Mouse (Mus musculus) erythroblast, embryonic 14.5 days (primary cell): Measurements from ENCODE around the gene Nr2f6. TPM values are rescaled to one million over a fixed set of nuclear protein-coding genes. Genes with fewer than 3 reads are reported as not detected.
"Not testable (repeated sequence)": the region's sequence is repeated elsewhere in the genome, so short reads cannot be mapped to it uniquely, and the experiment has no call there.

Source experiments
- H3K27me3 ChIP-seq: 2 replicates; pipeline ENCODE4 v1.6.1; 2012; ENCODE audit warnings: inconsistent platforms; ENCODE audit not compliant: control insufficient read depth
- H3K36me3 ChIP-seq: 2 replicates; pipeline ENCODE4 v1.6.1; 2012; ENCODE audit warnings: mild to moderate bottlenecking, inconsistent platforms; ENCODE audit not compliant: control insufficient read depth
- H3K4me1 ChIP-seq: 2 replicates; pipeline ENCODE4 v1.6.1; 2012; ENCODE audit warnings: inconsistent platforms; ENCODE audit not compliant: control insufficient read depth
- H3K4me3 ChIP-seq: replicated peaks from 2 replicates; pipeline ENCODE3; 2012; ENCODE audit warnings: moderate library complexity, mild to moderate bottlenecking, inconsistent platforms
- H3K9me3 ChIP-seq: 2 replicates; pipeline ENCODE4 v1.6.1; 2012; ENCODE audit warnings: low read length, inconsistent platforms, mixed read lengths; ENCODE audit not compliant: control insufficient read depth
- GATA1 ChIP-seq: IDR thresholded peaks from 2 replicates; pipeline ENCODE4 v1.6.1; 2012; ENCODE audit warnings: low read length, inconsistent platforms, mixed read lengths
- TAL1 ChIP-seq: IDR thresholded peaks from 3 replicates; pipeline ENCODE4 v1.6.1; 2012; ENCODE audit warnings: low read length, inconsistent platforms, mixed read lengths
- polyA plus RNA-seq: library from polyadenylated mRNA; stranded (reverse); fragments of >175 nt; gene quantifications from 2 replicates; pipeline ENCODE4 v1.2.3, GENCODE M21; 2012

Gene Nr2f6
- polyA plus RNA-seq, 1 experiment, result 0.41 TPM

DNA sequence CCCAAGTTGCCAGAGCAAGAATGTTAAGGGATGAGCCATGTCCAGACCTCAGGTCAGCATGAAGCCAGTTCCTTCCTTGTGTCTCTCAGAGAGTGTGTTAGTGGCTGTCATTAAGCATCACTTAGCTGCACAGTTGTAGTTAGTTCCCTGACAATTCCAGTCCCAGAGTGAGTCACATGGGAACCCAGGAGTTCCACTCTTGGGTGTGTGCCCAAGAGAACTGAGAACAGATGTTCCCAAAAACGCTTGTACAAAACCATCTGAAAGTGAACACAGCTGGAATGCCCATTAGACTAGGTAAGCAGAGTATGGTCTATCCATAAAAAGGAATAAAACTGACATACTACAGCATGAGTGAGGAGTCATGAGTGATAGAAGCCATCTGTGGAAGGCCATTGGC, 35.2 kb downstream of the Nr2f6 start:
- Histone ChIP-seq H3K4me1 (no peaks in the 10 kb centered on the region), H3K9me3 (no peaks in the 10 kb centered on the region), H3K36me3 (peaks cover 93% of the 10 kb centered on the region), H3K27me3 (no peaks in the 10 kb centered on the region), H3K4me3 (no peak overlapping the region)
- TF ChIP-seq GATA1, result no peak
- no peak for TF ChIP-seq TAL1

GRCm38 (mm10) chr8:71340625-71341024, 41.1 kb downstream of the Nr2f6 start:
- H3K4me3 ChIP-seq, result no peak overlapping the region
- TF ChIP-seq TAL1, result no peak
- TF ChIP-seq GATA1, result no peak
- H3K27me3 ChIP-seq, result no peaks in the 10 kb centered on the region
- H3K4me1 ChIP-seq, result no peaks in the 10 kb centered on the region
- no peaks in the 10 kb centered on the region for H3K9me3 ChIP-seq
- H3K36me3 ChIP-seq, result peaks cover 78% of the 10 kb centered on the region

DNA sequence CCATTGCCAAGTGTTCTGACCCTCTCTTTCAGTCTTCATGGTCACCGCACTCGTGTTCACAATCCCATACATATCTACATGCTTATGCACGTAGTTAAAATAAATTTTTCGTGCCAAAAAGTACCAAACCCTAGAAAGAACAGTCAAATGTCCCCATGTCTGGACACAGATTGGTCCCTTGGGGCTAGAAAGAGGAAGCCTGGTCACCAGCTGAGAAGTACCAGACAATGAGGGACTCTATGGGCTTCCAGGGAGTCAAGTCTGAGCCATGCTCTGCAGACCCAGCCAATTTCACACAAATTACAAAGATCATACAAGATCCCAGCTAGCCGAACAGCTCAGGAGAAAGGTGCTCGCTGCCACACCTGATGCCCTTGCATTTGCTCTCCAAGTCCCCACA, 43.9 kb downstream of the Nr2f6 start:
- H3K9me3 ChIP-seq, H3K27me3 ChIP-seq, H3K4me3 ChIP-seq, H3K4me1 ChIP-seq: not testable (repeated sequence)
- H3K36me3 ChIP-seq, result peaks cover 69% of the 10 kb centered on the region

- no peak overlapping the region for H3K4me3 ChIP-seq
- H3K4me1 ChIP-seq, result no peaks in the 10 kb centered on the region; the same call in 1 of the 2 replicates
- TF ChIP-seq GATA1 (no peak), TAL1 (no peak)
- H3K36me3 ChIP-seq, result peaks cover 84% of the 10 kb centered on the region
- no peaks in the 10 kb centered on the region for H3K9me3 ChIP-seq
- no peaks in the 10 kb centered on the region for H3K27me3 ChIP-seq
These were observed 56.9 kb downstream of the Nr2f6 start for GRCm38 (mm10) chr8:71324848-71325247.

Other genes starting within 250 kb of the Nr2f6 start
- gene Myo9b, start 109.2 kb downstream of the Nr2f6 start, polyA plus RNA-seq, result 3.9 and 4.3 TPM in 2 replicates
- gene Haus8, start 109.0 kb downstream of the Nr2f6 start, polyA plus RNA-seq, result 3.5 and 4.5 TPM in 2 replicates
- gene Use1, start 15.1 kb downstream of the Nr2f6 start, polyA plus RNA-seq, result 16.3 and 17.0 TPM in 2 replicates
- 6.6 and 7.5 TPM in 2 replicates for gene Ocel1, start 10.7 kb downstream of the Nr2f6 start, polyA plus RNA-seq
- gene Ushbp1, start 13.8 kb upstream of the Nr2f6 start, polyA plus RNA-seq, result 0.03 and 0.10 TPM in 2 replicates
- gene Babam1, start 14.9 kb upstream of the Nr2f6 start, polyA plus RNA-seq, result 15.4 and 18.1 TPM in 2 replicates
- gene Ankle1, start 24.1 kb upstream of the Nr2f6 start, polyA plus RNA-seq, result 17.4 and 17.5 TPM in 2 replicates
- gene Abhd8, start 81.7 kb upstream of the Nr2f6 start, polyA plus RNA-seq, result 3.9 and 4.7 TPM in 2 replicates
- 18.9 and 20.4 TPM in 2 replicates for gene Mrpl34, start 83.0 kb upstream of the Nr2f6 start, polyA plus RNA-seq
- gene Dda1, start 87.2 kb upstream of the Nr2f6 start, polyA plus RNA-seq, result 41.0 and 42.3 TPM in 2 replicates
- 0.09 and 0.20 TPM in 2 replicates for gene Ano8, start 104.0 kb upstream of the Nr2f6 start, polyA plus RNA-seq
- gene Gtpbp3, start 106.1 kb upstream of the Nr2f6 start, polyA plus RNA-seq, result 1.2 and 1.4 TPM in 2 replicates
- gene Plvap, start 129.8 kb upstream of the Nr2f6 start, polyA plus RNA-seq, result 0.18 and 0.30 TPM in 2 replicates
- gene Ccdc194, start 143.8 kb upstream of the Nr2f6 start, polyA plus RNA-seq, result 0.02 TPM in 1 of 2 replicates, not detected in the other
- 0.21 and 0.72 TPM in 2 replicates for gene Bst2, start 155.5 kb upstream of the Nr2f6 start, polyA plus RNA-seq
- gene Mvb12a, start 161.0 kb upstream of the Nr2f6 start, polyA plus RNA-seq, result 2.9 and 3.6 TPM in 2 replicates
- gene Tmem221, start 176.9 kb upstream of the Nr2f6 start, polyA plus RNA-seq, result not detected in 2 replicates
- not detected in 2 replicates for gene Nxnl1, start 184.6 kb upstream of the Nr2f6 start, polyA plus RNA-seq
- 0.02 and 0.03 TPM in 2 replicates for gene Slc27a1, start 186.9 kb upstream of the Nr2f6 start, polyA plus RNA-seq
- gene Pgls, start 210.2 kb upstream of the Nr2f6 start, polyA plus RNA-seq, result 12.5 and 16.2 TPM in 2 replicates
- 0.10 and 0.13 TPM in 2 replicates for gene Fam129c, start 215.7 kb upstream of the Nr2f6 start, polyA plus RNA-seq
- 0.41 and 0.72 TPM in 2 replicates for gene Colgalt1, start 229.0 kb upstream of the Nr2f6 start, polyA plus RNA-seq